ENCODE assay signal across 17 mouse cellular contexts in the genomic region with DNA sequence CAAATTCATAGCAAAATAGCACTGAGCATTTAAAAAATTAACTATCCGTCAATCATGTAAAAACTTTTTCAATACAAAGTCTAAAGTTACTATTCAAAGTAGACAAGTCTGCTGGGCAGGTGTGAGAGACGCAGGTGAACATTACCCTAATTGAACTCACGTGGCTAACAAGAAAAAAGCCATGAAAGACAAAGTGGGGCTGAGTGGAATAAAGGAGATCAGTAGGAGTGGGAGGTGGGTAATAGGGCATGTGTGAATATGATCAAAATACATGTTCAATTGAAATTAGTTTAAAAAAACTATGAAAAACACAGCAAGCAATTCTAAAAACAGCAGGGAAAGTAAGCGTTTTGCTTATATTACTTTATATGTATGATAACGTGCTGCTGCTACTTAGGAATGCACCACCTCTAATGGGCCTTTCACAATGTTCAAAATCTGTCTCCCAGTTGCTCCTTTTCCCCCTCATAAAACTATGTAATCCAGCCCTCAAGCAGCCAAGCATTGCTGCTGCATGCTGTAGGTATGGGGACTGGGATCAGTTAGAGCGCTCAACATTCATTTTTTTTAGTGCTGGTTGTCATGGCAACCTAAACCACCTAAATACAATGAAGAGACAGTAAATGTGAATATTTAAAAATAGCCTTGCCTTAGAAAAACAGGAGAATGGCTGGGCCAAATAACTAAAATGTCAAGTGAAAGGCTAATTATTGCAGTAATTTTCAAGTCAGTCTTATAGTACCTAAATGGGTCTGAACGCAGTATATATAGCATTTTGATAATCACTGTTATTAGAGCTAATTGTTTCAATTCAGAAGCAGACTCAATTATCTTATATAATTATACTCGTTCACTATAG. TPM values are rescaled to one million over a fixed set of nuclear protein-coding genes. Genes with fewer than 3 reads are reported as not detected.
A peak's percentile ranks its signal among the peaks of the same experiment; 100 is the strongest.
DNase-seq lines count a peak whose midpoint lies in the region; ATAC-seq and TF ChIP-seq lines count a peak whose summit lies in the region.
"Had no signal": no experiment of that assay in that cellular context is flagged by ENCODE, and none has a peak within 500 bp of the region (broad histone marks: within the 10 kb centered on the region; RNA-seq: fewer than 3 reads in every experiment).

No protein-coding gene starts in this region.

- no peaks in the 10 kb centered on the region for H3K9me3 ChIP-seq in forebrain, embryonic 13.5 days (replicated peaks)
- H3K9me3 ChIP-seq in limb, embryonic 14.5 days (ENCODE audit: control insufficient read depth, low read length) = no peaks in the 10 kb centered on the region
- H3K9me3 ChIP-seq: embryonic facial prominence, embryonic 15.5 days; heart, embryonic 15.5 days had no signal

- peak; percentile 88 for ATAC-seq in forebrain, embryonic 13.5 days
- peak; percentile 57; the same call in 1 of the 2 replicates for ATAC-seq in limb, embryonic 14.5 days (ENCODE audit: low FRiP score, low read depth)
- no peak for ATAC-seq in activated CD4-positive, CD25-positive, alpha-beta regulatory T cell, adult 4 months

- H3K4me3 ChIP-seq in cortical plate, adult 2 months (ENCODE audit: insufficient read depth, low read length) = no peak overlapping the region
- no peak overlapping the region for H3K4me3 ChIP-seq in forebrain, embryonic 13.5 days
- H3K4me3 ChIP-seq in limb, embryonic 14.5 days (replicated peaks; ENCODE audit: low read length) = no peak overlapping the region
- H3K4me3 ChIP-seq: embryonic facial prominence, embryonic 15.5 days; heart, embryonic 15.5 days had no signal

- peak; percentile 52 for DNase-seq in layer of hippocampus, adult 9-11 months
- DNase-seq in layer of hippocampus, adult 8-10 months (ENCODE audit: low spot score in 2 of 2) = no peak
- DNase-seq in limb, embryonic 14.5 days (ENCODE audit: low spot score) = peak; percentile 52
- DNase-seq in urinary bladder, adult 18-20 months (ENCODE audit: low spot score in 2 of 2) = no peak
- DNase-seq: adrenal gland, postnatal 10 days; cerebellum, adult 11-12 months; gastrocnemius, postnatal 14 days; lung, postnatal 14 days; right cerebral cortex, postnatal 4 days had no signal

- no peak overlapping the region for H3K9ac ChIP-seq in forebrain, embryonic 13.5 days
- no peak overlapping the region for H3K9ac ChIP-seq in limb, embryonic 14.5 days (ENCODE audit: low read depth, low read length, severe bottlenecking)
- H3K9ac ChIP-seq: embryonic facial prominence, embryonic 15.5 days; heart, embryonic 15.5 days had no signal

- 72% methylated on average over 8 of the region's 8 CpGs for WGBS in forebrain, embryonic 13.5 days
- 72% methylated on average over 8 of the region's 8 CpGs for WGBS in limb, embryonic 14.5 days

- H3K4me2 ChIP-seq in forebrain, embryonic 13.5 days = no peak overlapping the region
- no peak overlapping the region for H3K4me2 ChIP-seq in limb, embryonic 14.5 days (replicated peaks; ENCODE audit: low read depth, low read length, severe bottlenecking)
- H3K4me2 ChIP-seq: embryonic facial prominence, embryonic 15.5 days; heart, embryonic 15.5 days; liver, embryonic 11.5 days had no signal

- peak overlapping the region; percentile 85; the same call in 1 of the 2 replicates for H3K27ac ChIP-seq in cortical plate, adult 2 months (ENCODE audit: insufficient read depth, low read length)
- peak overlapping the region; percentile 32; the same call in 1 of the 2 replicates for H3K27ac ChIP-seq in forebrain, embryonic 13.5 days
- no peak overlapping the region for H3K27ac ChIP-seq in limb, embryonic 14.5 days (replicated peaks; ENCODE audit: low read depth, low read length)
- H3K27ac ChIP-seq: embryonic facial prominence, embryonic 15.5 days; heart, embryonic 15.5 days; stomach, postnatal 0 days had no signal

- TF ChIP-seq POLR2A in cortical plate, adult 2 months (IDR thresholded peaks at IDR 0.05; ENCODE audit: extremely low read depth, insufficient read depth, low read length) = no peak
- TF ChIP-seq POLR2A in limb, embryonic 14.5 days (IDR thresholded peaks at IDR 0.05; ENCODE audit: borderline replicate concordance, extremely low read depth, insufficient read depth, insufficient read length) = no peak

- TF ChIP-seq CTCF in cortical plate, adult 2 months (IDR thresholded peaks at IDR 0.05; ENCODE audit: extremely low read depth, insufficient read depth, low read length) = no peak

- H3K4me1 ChIP-seq in cortical plate, adult 2 months (ENCODE audit: control insufficient read depth, insufficient read depth, low read length) = peaks cover 5% of the 10 kb centered on the region
- H3K4me1 ChIP-seq in forebrain, embryonic 13.5 days = no peaks in the 10 kb centered on the region; the same call in 1 of the 2 replicates
- H3K4me1 ChIP-seq in limb, embryonic 14.5 days (ENCODE audit: control insufficient read depth, insufficient read depth, low read length) = no peaks in the 10 kb centered on the region
- H3K4me1 ChIP-seq: embryonic facial prominence, embryonic 15.5 days; heart, embryonic 15.5 days had no signal

- peaks cover 54% of the 10 kb centered on the region for H3K36me3 ChIP-seq in forebrain, embryonic 13.5 days (ENCODE audit: poor library complexity, severe bottlenecking)
- peaks cover 47% of the 10 kb centered on the region for H3K36me3 ChIP-seq in limb, embryonic 14.5 days (ENCODE audit: control insufficient read depth, insufficient read depth, low read length)

- H3K27me3 ChIP-seq in forebrain, embryonic 13.5 days = no peaks in the 10 kb centered on the region
- H3K27me3 ChIP-seq in limb, embryonic 14.5 days (ENCODE audit: control insufficient read depth, insufficient read depth, low read length) = no peaks in the 10 kb centered on the region
- H3K27me3 ChIP-seq: CH12.LX; embryonic facial prominence, embryonic 15.5 days; heart, embryonic 15.5 days had no signal

RNA-seq across cellular contexts. Expression of gene Ankmy2, which starts 54.0 kb away (rescaled TPM):
- 10 to 100 TPM; 49.3 to 59.4 (median 54.0) TPM for total RNA-seq in layer of hippocampus, adult 8-10 months (2022)
- polyA plus RNA-seq in cortical plate, adult 2 months (2012; rRNA removed) = 43.1 and 43.5 TPM in 2 replicates
- polyA plus RNA-seq in forebrain, embryonic 13.5 days (2015; fragmentation: Nextera tagmentation; extraction: Ambion mirVana) = 41.4 and 42.5 TPM in 2 replicates
- 16.9 and 21.8 TPM in 2 replicates for polyA plus RNA-seq in limb, embryonic 14.5 days (2012; rRNA removed)
- polyA plus RNA-seq in limb, embryonic 14.5 days (2014; fragmentation: Nextera tagmentation; extraction: Ambion mirVana) = 33.8 and 37.8 TPM in 2 replicates
- polyA plus RNA-seq in activated CD4-positive, CD25-positive, alpha-beta regulatory T cell, adult 4 months (2017; shearing (Covaris generic)) = 10 to 100 TPM; 38.5 to 41.6 TPM

RNA-seq across cellular contexts. Expression of gene Bzw2, which starts 54.9 kb away (rescaled TPM):
- total RNA-seq in layer of hippocampus, adult 8-10 months (2022) = 10 to 100 TPM; 50.8 to 60.5 (median 56.9) TPM
- polyA plus RNA-seq in cortical plate, adult 2 months (2012; rRNA removed) = 37.2 and 39.3 TPM in 2 replicates
- 399 and 418 TPM in 2 replicates for polyA plus RNA-seq in forebrain, embryonic 13.5 days (2015; fragmentation: Nextera tagmentation; extraction: Ambion mirVana)
- polyA plus RNA-seq in limb, embryonic 14.5 days (2012; rRNA removed) = 81.1 and 112 TPM in 2 replicates
- 183 and 204 TPM in 2 replicates for polyA plus RNA-seq in limb, embryonic 14.5 days (2014; fragmentation: Nextera tagmentation; extraction: Ambion mirVana)
- polyA plus RNA-seq in activated CD4-positive, CD25-positive, alpha-beta regulatory T cell, adult 4 months (2017; shearing (Covaris generic)) = 100 to 1,000 TPM; 170 to 178 TPM

Comparison
In these comparisons a context has a peak if more than half of its experiments do, and no peak if none do; other contexts are left out.
1. DNase-seq: peak in layer of hippocampus, adult 9-11 months (single experiment) and limb, embryonic 14.5 days (single experiment); none in layer of hippocampus, adult 8-10 months (0 of 2) and urinary bladder, adult 18-20 months (0 of 2).